Mouse (Mus musculus): Measurements from ENCODE around the gene Glod5.

- TF ChIP-seq CTCF (IDR thresholded peaks at IDR 0.05; ENCODE audit: control insufficient read depth, insufficient read depth, insufficient read length) = no peak
- no peak for TF ChIP-seq USF1 (IDR thresholded peaks at IDR 0.05; ENCODE audit: low read depth)
- TF ChIP-seq MYOD1 (IDR thresholded peaks at IDR 0.05; ENCODE audit: control insufficient read depth, insufficient read length, low read depth) = no peak
- no peak for TF ChIP-seq MYOG (IDR thresholded peaks at IDR 0.05; ENCODE audit: control insufficient read depth, extremely low read depth, insufficient read length)
- no peak for TF ChIP-seq MAX (IDR thresholded peaks at IDR 0.05)
- TF ChIP-seq CEBPB (IDR thresholded peaks at IDR 0.05; ENCODE audit: low read depth) = no peak
- no peak for TF ChIP-seq FOSL1 (IDR thresholded peaks at IDR 0.05; ENCODE audit: insufficient read depth, low read length, poor library complexity, severe bottlenecking)
These were observed 16.3 kb downstream of the Glod5 start for GRCm38 (mm10) chrX:8002001-8002400.
